Mouse (Mus musculus) cortical plate, adult 2 months (tissue): ENCODE results near the gene Tmem199.

Experiments
- CTCF ChIP-seq: fragments of 200-500 bp; IDR thresholded peaks from 2 replicates; pipeline ENCODE4 v1.5.1; 2011; ENCODE audit warnings: mild to moderate bottlenecking, control low read depth, low read length; ENCODE audit not compliant: insufficient read depth; ENCODE audit errors: extremely low read depth
- POLR2A ChIP-seq: fragments of 200-500 bp; IDR thresholded peaks from 2 replicates; pipeline ENCODE4 v1.6.1; 2011; ENCODE audit warnings: mild to moderate bottlenecking, low read length, control low read depth; ENCODE audit not compliant: insufficient read depth; ENCODE audit errors: extremely low read depth

- no peak for TF ChIP-seq POLR2A
- no peak for TF ChIP-seq CTCF
These were observed 7.0 kb upstream of the Tmem199 start for GRCm38 (mm10) chr11:78518931-78519330.
